Mouse (Mus musculus) kidney, postnatal 0 days (tissue): ENCODE measurements around the gene Mapkapk2. TPM values are rescaled to one million over a fixed set of nuclear protein-coding genes. Genes with fewer than 3 reads are reported as not detected.

Source experiments
- ATAC-seq: fragments of 200-750 bp; cut with Nextera tagmentation; replicated peaks from 2 replicates; pipeline ENCODE4 v1.8.0; 2017; ENCODE audit warnings: low read depth, moderate number of reproducible peaks, moderate TSS enrichment, moderate library complexity; ENCODE audit not compliant: low FRiP score
- DNase-seq: peaks from one replicate; pipeline ENCODE4 v3.0.0-alpha.2; 2016; ENCODE audit warnings: low spot score
- H3K27ac ChIP-seq: fragments of 300-500 bp; sonication (generic); 2 replicates; pipeline ENCODE4 v1.5.1; 2014; ENCODE audit warnings: mild to moderate bottlenecking
- H3K27me3 ChIP-seq: fragments of 300-500 bp; sonication (generic); 2 replicates; pipeline ENCODE4 v1.6.1; 2014; ENCODE audit warnings: low read length, mixed read lengths; ENCODE audit not compliant: insufficient read depth
- H3K36me3 ChIP-seq: fragments of 300-500 bp; sonication (generic); 2 replicates; pipeline ENCODE4 v1.6.1; 2014; ENCODE audit warnings: low read length, mixed read lengths; ENCODE audit not compliant: insufficient read depth
- H3K4me1 ChIP-seq: fragments of 300-500 bp; sonication (generic); replicated peaks from 2 replicates; pipeline ENCODE4 v1.6.1; 2014; ENCODE audit warnings: antibody characterized with exemption, low read length, mixed read lengths; ENCODE audit not compliant: insufficient read depth
- H3K4me2 ChIP-seq: fragments of 300-500 bp; sonication (generic); 2 replicates; pipeline ENCODE4 v1.6.1; 2014; ENCODE audit warnings: mild to moderate bottlenecking, low read length, moderate library complexity, mixed read lengths
- H3K4me3 ChIP-seq: fragments of 300-500 bp; sonication (generic); replicated peaks from 2 replicates; pipeline ENCODE4 v1.5.1; 2014; ENCODE audit warnings: low read depth, low read length
- H3K9ac ChIP-seq: fragments of 300-500 bp; sonication (generic); 2 replicates; pipeline ENCODE4 v1.6.1; 2014; ENCODE audit warnings: low read depth, low read length
- H3K9me3 ChIP-seq: fragments of 300-500 bp; sonication (generic); replicated peaks from 2 replicates; pipeline ENCODE4 v1.6.1; 2016; ENCODE audit warnings: low read length, inconsistent platforms, mixed read lengths
- CTCF ChIP-seq: IDR thresholded peaks from 2 replicates; pipeline ENCODE4 v1.5.1; 2016; ENCODE audit warnings: antibody characterized with exemption, low read depth, mild to moderate bottlenecking, moderate library complexity
- WGBS: fragments of 180-500 bp; shearing (Covaris S2); extraction: QIAGEN DNeasy Blood & Tissue Kit; methylation state at CpG from one replicate; pipeline ENCODE4 v1.1.7; 2014; 5-methylcytosine and 5-hydroxymethylcytosine counted together
- polyA plus RNA-seq: library from polyadenylated mRNA; unstranded; fragments of >200 nt; fragmentation: Nextera tagmentation; extraction: Ambion mirVana; gene quantifications from 2 replicates; pipeline ENCODE4 v1.2.1, GENCODE M21; 2015

The Mapkapk2 gene
- polyA plus RNA-seq, 1 experiment from 2014 or later, result 55.9 TPM

GRCm38 (mm10) chr1:131125987-131126744 is 28.5 kb upstream of the Mapkapk2 start:
- Histone ChIP-seq H3K27me3 (no peaks in the 10 kb centered on the region), H3K9ac (no peak overlapping the region), H3K4me3 (no peak overlapping the region), H3K27ac (no peak overlapping the region), H3K4me1 (no peaks in the 10 kb centered on the region), H3K9me3 (no peaks in the 10 kb centered on the region), H3K4me2 (no peak overlapping the region), H3K36me3 (0 out of 2 replicates have a peak, but pooled peaks cover 8% of the 10 kb centered on the region)
- no peak for TF ChIP-seq CTCF
- DNase-seq (no peak), ATAC-seq (no peak)
- 65% methylated on average over 11 of the region's 11 CpGs for WGBS

DNA sequence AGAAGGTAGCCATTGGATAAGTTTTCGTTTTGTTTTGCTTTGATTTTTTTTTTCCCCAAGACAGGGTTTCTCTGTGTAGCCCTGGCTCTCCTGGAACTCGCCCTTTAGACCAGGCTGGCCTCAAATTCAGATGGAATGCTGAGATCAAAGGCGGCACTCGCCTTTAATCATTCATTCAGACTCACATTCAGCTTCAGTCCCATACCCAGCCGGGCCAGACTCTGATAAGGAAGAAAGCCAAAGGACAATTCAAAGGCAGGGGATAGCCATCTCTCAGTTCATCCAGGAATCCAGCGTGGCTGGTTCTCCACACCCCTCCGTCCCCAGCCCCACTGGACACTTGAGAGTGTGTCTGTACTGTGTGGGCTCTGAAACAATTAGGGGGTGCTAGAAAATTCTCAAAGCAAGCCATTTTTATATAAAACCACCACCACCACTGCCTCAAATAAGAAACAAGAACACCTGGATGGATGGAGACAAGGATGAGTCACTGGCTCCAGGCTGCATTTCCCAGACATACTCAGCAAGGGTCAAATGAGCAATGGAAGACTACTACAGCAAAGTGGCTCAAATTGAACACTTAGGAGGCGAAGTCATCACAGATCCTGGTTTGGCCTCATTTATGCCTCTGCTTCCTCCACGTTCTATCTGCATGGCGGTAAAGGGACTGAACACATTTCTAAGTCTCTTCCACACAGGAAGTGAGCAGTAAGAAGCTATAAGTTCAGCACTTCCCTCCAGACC is 26.1 kb upstream of the Mapkapk2 start:
- DNase-seq (no peak), ATAC-seq (no peak)
- no peaks in the 10 kb centered on the region for H3K27me3 ChIP-seq
- TF ChIP-seq CTCF, result no peak
- H3K36me3 ChIP-seq, result 0 out of 2 replicates have a peak, but pooled peaks cover 3% of the 10 kb centered on the region
- WGBS, result 59% methylated on average over 10 of the region's 10 CpGs
- no peak overlapping the region for H3K27ac ChIP-seq
- no peak overlapping the region for H3K4me2 ChIP-seq
- H3K4me1 ChIP-seq, result no peaks in the 10 kb centered on the region
- H3K9ac ChIP-seq, result no peak overlapping the region
- H3K4me3 ChIP-seq, result no peak overlapping the region
- H3K9me3 ChIP-seq, result no peaks in the 10 kb centered on the region

DNA sequence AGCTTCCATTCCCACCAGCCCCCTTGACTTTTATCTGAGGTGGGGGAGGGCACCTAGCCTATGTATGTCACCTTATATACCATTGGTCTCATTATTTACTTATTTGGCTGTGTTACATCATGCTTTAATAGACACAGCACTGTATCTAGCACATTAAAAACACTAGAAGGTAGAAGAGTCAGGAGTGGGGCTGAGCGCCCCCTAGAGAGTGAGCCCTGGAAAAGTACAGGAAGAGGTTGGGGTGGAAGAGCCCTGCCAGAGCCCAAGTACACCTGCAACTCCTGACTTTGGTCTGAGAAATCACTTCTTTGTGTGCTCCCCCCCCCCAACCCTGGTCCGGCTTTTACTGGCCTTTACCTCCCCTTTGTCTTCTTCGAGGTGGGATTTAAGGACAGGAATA is 24.4 kb upstream of the Mapkapk2 start:
- H3K36me3 ChIP-seq, result no peaks in the 10 kb centered on the region
- no peak overlapping the region for H3K9ac ChIP-seq
- no peak overlapping the region for H3K4me3 ChIP-seq
- no peak overlapping the region for H3K27ac ChIP-seq
- H3K4me1 ChIP-seq, result no peaks in the 10 kb centered on the region
- H3K4me2 ChIP-seq, result no peak overlapping the region
- H3K27me3 ChIP-seq, result no peaks in the 10 kb centered on the region
- no peaks in the 10 kb centered on the region for H3K9me3 ChIP-seq
- peak; percentile 51 for TF ChIP-seq CTCF
- WGBS, result 48% methylated on average over 3 of the region's 3 CpGs
- no peak for DNase-seq
- no peak for ATAC-seq

DNA sequence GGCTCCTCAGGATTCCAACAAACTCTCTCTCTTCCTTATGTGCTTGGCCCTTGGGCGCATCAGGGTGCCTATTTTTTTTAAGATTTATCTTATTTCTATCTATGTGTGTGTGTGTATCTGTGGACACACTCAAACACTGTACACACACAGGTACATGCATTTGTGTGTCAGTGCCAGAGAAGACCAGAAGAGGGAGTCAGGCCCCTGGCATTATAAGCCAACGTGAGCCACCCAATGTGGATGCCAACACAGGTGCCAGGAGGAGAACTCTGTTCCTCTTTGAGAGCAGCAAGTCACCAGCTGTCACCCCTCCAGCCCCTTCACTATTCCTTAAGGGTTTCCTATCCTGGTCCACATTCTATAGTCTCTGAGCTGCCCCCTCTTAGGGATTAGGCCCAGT is 21.4 kb upstream of the Mapkapk2 start:
- DNase-seq, result no peak
- no peak for ATAC-seq
- Histone ChIP-seq H3K36me3 (no peaks in the 10 kb centered on the region), H3K4me3 (no peak overlapping the region), H3K9ac (0 out of 2 replicates have a peak overlapping the region, but pooled peaks have one; percentile 18), H3K9me3 (no peaks in the 10 kb centered on the region), H3K4me1 (no peaks in the 10 kb centered on the region), H3K27me3 (no peaks in the 10 kb centered on the region), H3K27ac (no peak overlapping the region), H3K4me2 (no peak overlapping the region)
- TF ChIP-seq CTCF, result peak; percentile 64
- WGBS, result 59% methylated on average over 2 of the region's 2 CpGs

DNA sequence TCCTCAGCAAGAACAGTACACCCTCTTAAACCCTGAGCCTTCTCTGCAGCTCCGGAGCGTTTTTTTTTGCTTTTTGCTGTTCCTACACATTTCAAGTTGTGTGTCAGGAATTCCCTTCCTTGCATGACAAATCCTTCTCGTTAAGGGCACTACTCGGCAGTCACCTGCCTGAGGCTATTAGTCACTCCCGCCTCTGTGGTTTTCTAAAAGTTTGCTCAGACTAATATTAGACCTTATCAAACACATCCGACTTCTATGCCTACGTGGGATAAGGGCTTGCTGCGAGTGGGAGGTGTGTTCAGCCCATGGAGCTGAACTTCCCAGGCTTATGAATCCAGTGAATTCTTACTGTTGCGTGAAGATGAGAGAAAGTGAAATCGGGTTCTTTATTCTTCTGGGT is 20.9 kb upstream of the Mapkapk2 start:
- ATAC-seq (no peak), DNase-seq (no peak)
- no peak overlapping the region for H3K27ac ChIP-seq
- no peaks in the 10 kb centered on the region for H3K36me3 ChIP-seq
- H3K9me3 ChIP-seq, result no peaks in the 10 kb centered on the region
- no peak overlapping the region for H3K4me3 ChIP-seq
- H3K4me1 ChIP-seq, result no peaks in the 10 kb centered on the region
- H3K4me2 ChIP-seq, result no peak overlapping the region
- H3K9ac ChIP-seq, result 0 out of 2 replicates have a peak overlapping the region, but pooled peaks have one; percentile 18
- TF ChIP-seq CTCF, result no peak
- H3K27me3 ChIP-seq, result no peaks in the 10 kb centered on the region
- 36% methylated on average over 10 of the region's 10 CpGs for WGBS

DNA sequence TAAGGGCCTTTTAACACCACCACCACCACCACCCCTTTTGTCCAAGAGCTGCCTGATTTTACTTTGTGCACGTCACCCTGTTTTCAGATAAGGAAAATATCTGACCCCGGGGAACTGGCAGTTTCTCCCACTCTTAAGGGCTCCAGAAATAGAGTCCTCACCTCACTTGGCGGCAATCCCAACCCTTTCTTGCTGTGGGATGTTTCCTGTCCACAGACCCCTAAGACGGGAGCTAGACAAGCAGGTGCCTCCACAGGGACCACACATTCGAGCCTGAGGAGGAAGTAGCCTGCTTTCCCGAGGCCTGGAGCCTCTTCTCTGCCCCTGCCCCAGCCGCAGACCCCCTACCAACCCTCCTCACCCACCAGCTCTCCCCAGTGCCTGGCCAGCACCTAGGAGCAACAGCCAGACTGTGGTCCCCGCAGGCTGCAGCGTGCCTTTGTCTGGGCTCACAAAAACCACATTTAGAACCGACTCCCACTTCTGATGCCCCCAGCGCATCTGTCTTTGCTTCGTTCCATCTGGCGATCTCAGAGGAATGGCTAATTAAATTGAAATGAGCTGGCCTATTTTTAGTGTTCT is 18.9 kb upstream of the Mapkapk2 start:
- no peak for TF ChIP-seq CTCF

More for the DNA sequence above, 18.9 kb upstream of the Mapkapk2 start:
- Histone ChIP-seq H3K9ac (no peak overlapping the region), H3K4me1 (peaks cover 3% of the 10 kb centered on the region; the same call in 1 of the 2 replicates), H3K9me3 (no peaks in the 10 kb centered on the region), H3K4me3 (no peak overlapping the region), H3K4me2 (no peak overlapping the region), H3K27me3 (no peaks in the 10 kb centered on the region), H3K27ac (no peak overlapping the region), H3K36me3 (no peaks in the 10 kb centered on the region)
- WGBS, result 64% methylated on average over 13 of the region's 13 CpGs
- ATAC-seq (no peak), DNase-seq (no peak)
